Mouse (Mus musculus) forebrain, embryonic 12.5 days (tissue): ENCODE data around the gene Olfr194. TPM values are rescaled to one million over a fixed set of nuclear protein-coding genes. Genes with fewer than 3 reads are reported as not detected.
"Not testable (repeated sequence)": the region's sequence is repeated elsewhere in the genome, so short reads cannot be mapped to it uniquely, and the experiment has no call there.

Experiments used
- ATAC-seq: fragments of 200-750 bp; cut with Nextera tagmentation; 2 replicates; pipeline ENCODE4 v1.8.0; 2017; ENCODE audit warnings: moderate TSS enrichment; ENCODE audit not compliant: low FRiP score
- H3K27ac ChIP-seq: fragments of 300-500 bp; sonication (generic); 2 replicates; pipeline ENCODE4 v1.5.1; 2016; ENCODE audit warnings: mild to moderate bottlenecking
- H3K27me3 ChIP-seq: fragments of 300-500 bp; sonication (generic); 2 replicates; pipeline ENCODE4 v1.6.1; 2016; ENCODE audit warnings: mild to moderate bottlenecking
- H3K36me3 ChIP-seq: fragments of 300-500 bp; sonication (generic); replicated peaks from 2 replicates; pipeline ENCODE4 v1.6.1; 2016; ENCODE audit warnings: mild to moderate bottlenecking
- H3K4me1 ChIP-seq: fragments of 300-500 bp; sonication (generic); 2 replicates; pipeline ENCODE4 v1.6.1; 2016
- H3K4me2 ChIP-seq: fragments of 300-500 bp; sonication (generic); 2 replicates; pipeline ENCODE4 v1.6.1; 2016; ENCODE audit warnings: mild to moderate bottlenecking, moderate library complexity
- H3K4me3 ChIP-seq: fragments of 300-500 bp; sonication (generic); replicated peaks from 2 replicates; pipeline ENCODE4 v1.5.1; 2016; ENCODE audit warnings: mild to moderate bottlenecking
- H3K9ac ChIP-seq: fragments of 300-500 bp; sonication (generic); 2 replicates; pipeline ENCODE4 v1.6.1; 2016; ENCODE audit warnings: mild to moderate bottlenecking
- H3K9me3 ChIP-seq: fragments of 300-500 bp; sonication (generic); 2 replicates; pipeline ENCODE4 v1.6.1; 2016
- WGBS: fragments of 180-500 bp; shearing (Covaris S2); methylation state at CpG from one replicate; pipeline ENCODE4 v1.1.7; 2016; 5-methylcytosine and 5-hydroxymethylcytosine counted together
- polyA plus RNA-seq: library from polyadenylated mRNA; unstranded; fragments of >200 nt; fragmentation: Nextera tagmentation; extraction: Ambion mirVana; gene quantifications from 2 replicates; pipeline ENCODE4 v1.2.1, GENCODE M21; 2016

Gene Olfr194
- polyA plus RNA-seq: not detected in 2 replicates

GRCm38 (mm10) chr16:59120969-59121368 is at the start of gene Olfr194:
Gene Olfr194, minus strand, starts transcription at chr16:59121069.
- no peaks in the 10 kb centered on the region for H3K4me1 ChIP-seq
- H3K9me3 ChIP-seq: no peaks in the 10 kb centered on the region
- ATAC-seq: no peak
- no peaks in the 10 kb centered on the region for H3K27me3 ChIP-seq
- no peak within 1 kb of the TSS for H3K27ac ChIP-seq
- no peak within 1 kb of the TSS for H3K4me3 ChIP-seq
- H3K9ac ChIP-seq: no peak within 1 kb of the TSS
- no peak within 1 kb of the TSS for H3K4me2 ChIP-seq
- H3K36me3 ChIP-seq: no peaks in the 10 kb centered on the region

GRCm38 (mm10) chr16:59170354-59170753 is 49.5 kb upstream of the Olfr194 start, which contains the start of gene Olfr196:
Gene Olfr196, minus strand, starts transcription at chr16:59170454.
- 74% methylated on average over 3 of the region's 3 CpGs for WGBS
- H3K4me1 ChIP-seq: no peaks in the 10 kb centered on the region
- ATAC-seq: no peak
- 0 out of 2 replicates have a peak, but pooled peaks cover 3% of the 10 kb centered on the region for H3K9me3 ChIP-seq
- H3K36me3 ChIP-seq: no peaks in the 10 kb centered on the region
- H3K9ac ChIP-seq: no peak within 1 kb of the TSS
- no peaks in the 10 kb centered on the region for H3K27me3 ChIP-seq
- H3K4me2 ChIP-seq: no peak within 1 kb of the TSS
- H3K4me3 ChIP-seq: no peak within 1 kb of the TSS
- no peak within 1 kb of the TSS for H3K27ac ChIP-seq

DNA sequence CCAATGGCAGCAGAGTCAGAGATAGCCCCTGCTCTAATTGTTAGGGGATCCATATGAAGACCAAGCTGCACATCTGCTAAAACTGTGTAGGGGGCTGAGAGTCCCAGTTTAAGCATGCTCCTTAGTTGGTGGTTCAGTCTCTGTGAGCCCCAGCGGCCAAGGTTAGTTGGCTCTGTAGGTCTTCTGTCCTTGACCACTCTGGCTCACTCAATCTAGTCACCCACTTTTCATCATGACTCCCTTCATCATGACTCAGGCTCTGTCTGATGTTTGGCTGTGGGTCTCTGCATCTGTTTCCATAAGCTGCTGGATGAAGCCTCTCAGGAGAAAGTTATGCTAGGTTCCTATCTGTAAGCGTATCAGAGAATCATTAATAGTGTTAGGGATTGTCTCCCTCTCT is 31.1 kb upstream of the Olfr194 start:
- H3K4me1 ChIP-seq: no peaks in the 10 kb centered on the region
- no peaks in the 10 kb centered on the region for H3K27me3 ChIP-seq
- no peak overlapping the region for H3K9ac ChIP-seq
- H3K27ac ChIP-seq: no peak overlapping the region
- ATAC-seq: no peak
- no peaks in the 10 kb centered on the region for H3K36me3 ChIP-seq
- H3K4me3 ChIP-seq: no peak overlapping the region
- no peaks in the 10 kb centered on the region for H3K9me3 ChIP-seq
- H3K4me2 ChIP-seq: no peak overlapping the region
- 95% methylated on average over 2 of the region's 2 CpGs for WGBS

DNA sequence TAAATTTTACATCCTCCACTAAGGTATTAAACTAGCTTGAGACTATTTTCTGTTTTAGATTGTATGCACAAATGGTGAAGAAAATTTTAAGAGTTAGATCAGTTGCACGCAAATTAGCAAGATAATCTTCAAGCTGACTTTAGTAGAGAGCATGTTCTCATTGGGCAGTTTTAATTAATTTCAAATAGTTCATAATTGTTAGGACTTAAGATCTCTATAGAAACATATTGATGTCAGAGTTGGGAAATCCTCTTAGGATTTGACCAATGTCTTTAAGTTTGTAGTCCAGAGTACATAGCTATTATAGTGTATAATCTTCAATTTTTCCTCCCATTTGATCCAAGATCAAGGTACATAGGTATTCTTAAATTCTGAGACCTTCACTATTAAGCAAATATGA is 25.9 kb upstream of the Olfr194 start, which contains the start of gene Olfr195:
Gene Olfr195 (plus strand): TSS at position 301 of the 400 bp plus-strand sequence.
- Histone ChIP-seq H3K27me3 (no peaks in the 10 kb centered on the region), H3K4me3 (no peak within 1 kb of the TSS), H3K36me3 (no peaks in the 10 kb centered on the region), H3K9me3 (no peaks in the 10 kb centered on the region), H3K27ac (no peak within 1 kb of the TSS), H3K9ac (no peak within 1 kb of the TSS), H3K4me1 (no peaks in the 10 kb centered on the region), H3K4me2 (no peak within 1 kb of the TSS)
- 92% methylated on average over 1 of the region's 1 CpGs for WGBS
- ATAC-seq: no peak

- Histone ChIP-seq H3K27ac (no peak overlapping the region), H3K36me3 (no peaks in the 10 kb centered on the region), H3K9ac (no peak overlapping the region), H3K4me3 (no peak overlapping the region), H3K27me3 (no peaks in the 10 kb centered on the region), H3K4me1 (no peaks in the 10 kb centered on the region), H3K9me3 (no peaks in the 10 kb centered on the region), H3K4me2 (no peak overlapping the region)
- ATAC-seq: no peak
Observed at GRCm38 (mm10) chr16:59141105-59141504, 20.2 kb upstream of the Olfr194 start.

- WGBS: 85% methylated on average over 1 of the region's 1 CpGs
- Histone ChIP-seq H3K27ac (no peak overlapping the region), H3K4me3 (no peak overlapping the region), H3K4me2 (no peak overlapping the region), H3K9me3 (no peaks in the 10 kb centered on the region), H3K4me1 (no peaks in the 10 kb centered on the region), H3K9ac (no peak overlapping the region), H3K27me3 (no peaks in the 10 kb centered on the region), H3K36me3 (no peaks in the 10 kb centered on the region)
- ATAC-seq: no peak
Observed at GRCm38 (mm10) chr16:59130740-59131139, 9.9 kb upstream of the Olfr194 start.

DNA sequence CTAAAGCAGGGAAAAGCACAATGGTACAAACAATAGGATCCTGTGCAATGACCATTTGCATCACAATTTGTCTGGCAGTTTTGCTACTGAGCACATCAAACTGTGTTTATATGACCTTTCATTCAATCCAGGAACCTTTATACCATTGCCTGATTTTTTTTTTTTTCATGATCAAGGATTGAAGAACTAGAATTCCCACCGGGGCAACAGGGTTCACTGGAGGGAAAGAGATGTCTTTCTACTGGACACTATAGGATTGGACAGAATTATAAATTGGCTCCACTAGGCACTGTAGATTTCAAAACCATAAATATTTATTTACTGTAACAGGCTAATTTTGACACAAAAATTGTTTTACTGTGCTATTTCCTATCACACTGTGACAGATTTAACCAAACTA is 9.1 kb downstream of the Olfr194 start, which contains the start of gene Olfr193:
Gene Olfr193 (minus strand): TSS at position 101 of the 400 bp plus-strand sequence.
- Histone ChIP-seq H3K9ac (no peak within 1 kb of the TSS), H3K36me3 (no peaks in the 10 kb centered on the region), H3K4me3 (no peak within 1 kb of the TSS), H3K27ac (no peak within 1 kb of the TSS), H3K4me1 (no peaks in the 10 kb centered on the region), H3K27me3 (no peaks in the 10 kb centered on the region), H3K9me3 (no peaks in the 10 kb centered on the region), H3K4me2 (no peak within 1 kb of the TSS)
- WGBS: 89% methylated on average over 1 of the region's 1 CpGs
- ATAC-seq: no peak

DNA sequence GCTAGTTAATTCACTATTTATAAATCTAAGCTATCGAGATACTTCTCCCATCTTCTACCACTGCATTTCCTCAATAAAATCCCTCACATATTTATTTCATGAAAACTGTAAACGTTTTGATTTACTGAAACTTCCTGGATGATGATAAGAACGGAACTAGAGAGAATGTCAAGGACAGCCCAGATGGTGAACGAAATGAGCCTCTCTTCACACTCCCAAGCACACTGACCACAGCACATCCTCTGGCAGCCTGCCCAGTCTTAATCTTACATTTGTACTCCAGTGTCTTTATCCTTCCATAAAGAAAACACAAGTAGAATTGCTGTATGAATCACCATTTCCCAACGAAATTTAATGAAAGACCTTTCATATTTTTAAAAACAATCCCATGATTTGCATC is 12.3 kb downstream of the Olfr194 start:
- not testable (repeated sequence) for ATAC-seq

DNA sequence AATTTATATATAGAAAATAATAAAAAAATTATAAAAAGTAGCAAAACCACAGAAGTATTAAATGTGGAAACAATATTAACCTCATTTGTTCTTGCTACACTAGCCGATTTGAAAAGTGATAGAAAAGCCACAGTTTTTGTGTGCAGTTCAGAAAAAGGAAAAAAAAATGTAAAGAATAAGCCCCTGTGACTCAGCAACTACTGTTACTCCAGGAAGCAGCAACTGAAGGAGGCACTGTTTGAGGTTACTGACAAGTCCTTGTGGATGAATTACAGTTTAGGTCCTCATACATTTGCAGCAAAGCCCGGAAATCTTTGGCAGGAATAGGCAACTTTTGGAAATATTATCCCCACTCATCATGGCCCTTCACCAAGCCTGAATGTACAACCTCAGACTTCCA is 15.6 kb downstream of the Olfr194 start:
- Histone ChIP-seq H3K27ac (no peak overlapping the region), H3K4me2 (no peak overlapping the region), H3K36me3 (no peaks in the 10 kb centered on the region), H3K27me3 (no peaks in the 10 kb centered on the region), H3K9me3 (no peaks in the 10 kb centered on the region), H3K9ac (no peak overlapping the region), H3K4me3 (no peak overlapping the region), H3K4me1 (no peaks in the 10 kb centered on the region)
- no peak for ATAC-seq
- WGBS: 79% methylated on average over 2 of the region's 2 CpGs

More for the DNA sequence above, 12.3 kb downstream of the Olfr194 start:
- H3K4me3 ChIP-seq, H3K9me3 ChIP-seq, H3K4me1 ChIP-seq, H3K27me3 ChIP-seq, H3K36me3 ChIP-seq, H3K9ac ChIP-seq, H3K4me2 ChIP-seq, H3K27ac ChIP-seq: not testable (repeated sequence)
- WGBS: 75% methylated on average over 5 of the region's 5 CpGs

GRCm38 (mm10) chr16:59089722-59090121 is 31.1 kb downstream of the Olfr194 start, which contains the start of gene Olfr191:
Gene Olfr191, minus strand, starts transcription at chr16:59089822.
- not testable (repeated sequence) for H3K9ac ChIP-seq, H3K4me1 ChIP-seq, H3K4me3 ChIP-seq, H3K36me3 ChIP-seq, ATAC-seq, H3K4me2 ChIP-seq, H3K27me3 ChIP-seq, H3K9me3 ChIP-seq, H3K27ac ChIP-seq
- 55% methylated on average over 1 of the region's 1 CpGs for WGBS

GRCm38 (mm10) chr16:59081113-59081512 is 39.8 kb downstream of the Olfr194 start:
- WGBS: 86% methylated on average over 2 of the region's 2 CpGs
- not testable (repeated sequence) for H3K4me2 ChIP-seq, H3K4me1 ChIP-seq

DNA sequence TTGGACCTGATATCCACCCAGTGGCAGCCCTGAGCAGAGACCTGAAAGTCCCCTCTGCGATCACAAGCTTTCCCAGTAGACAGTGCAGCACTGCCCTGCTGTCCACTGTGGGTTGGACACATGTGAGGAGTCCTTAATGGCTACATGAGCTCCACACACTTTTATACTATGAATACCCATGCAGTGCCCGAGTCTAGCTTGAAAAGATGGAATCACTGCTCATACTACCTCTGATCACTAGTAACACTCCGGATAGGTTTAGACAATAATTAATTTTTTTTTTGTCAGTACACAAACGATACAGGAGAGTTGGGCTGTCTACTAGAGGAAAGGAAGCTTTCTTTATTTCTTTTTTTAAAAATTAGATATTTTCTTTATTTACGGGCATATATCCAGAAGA is 43.0 kb downstream of the Olfr194 start, which contains the start of gene Olfr190:
Gene Olfr190 (minus strand): TSS at position 101 of the 400 bp plus-strand sequence.
- WGBS: 92% methylated on average over 5 of the region's 5 CpGs
- H3K4me3 ChIP-seq: no peak within 1 kb of the TSS
- no peaks in the 10 kb centered on the region for H3K4me1 ChIP-seq
- no peak for ATAC-seq
- no peaks in the 10 kb centered on the region for H3K36me3 ChIP-seq
- H3K9me3 ChIP-seq: no peaks in the 10 kb centered on the region
- no peak within 1 kb of the TSS for H3K27ac ChIP-seq
- H3K9ac ChIP-seq: no peak within 1 kb of the TSS
- no peak within 1 kb of the TSS for H3K4me2 ChIP-seq
- H3K27me3 ChIP-seq: no peaks in the 10 kb centered on the region

More at GRCm38 (mm10) chr16:59081113-59081512, 39.8 kb downstream of the Olfr194 start:
- H3K4me3 ChIP-seq, H3K9me3 ChIP-seq, H3K36me3 ChIP-seq, H3K27ac ChIP-seq, H3K9ac ChIP-seq, H3K27me3 ChIP-seq, ATAC-seq: not testable (repeated sequence)

DNA sequence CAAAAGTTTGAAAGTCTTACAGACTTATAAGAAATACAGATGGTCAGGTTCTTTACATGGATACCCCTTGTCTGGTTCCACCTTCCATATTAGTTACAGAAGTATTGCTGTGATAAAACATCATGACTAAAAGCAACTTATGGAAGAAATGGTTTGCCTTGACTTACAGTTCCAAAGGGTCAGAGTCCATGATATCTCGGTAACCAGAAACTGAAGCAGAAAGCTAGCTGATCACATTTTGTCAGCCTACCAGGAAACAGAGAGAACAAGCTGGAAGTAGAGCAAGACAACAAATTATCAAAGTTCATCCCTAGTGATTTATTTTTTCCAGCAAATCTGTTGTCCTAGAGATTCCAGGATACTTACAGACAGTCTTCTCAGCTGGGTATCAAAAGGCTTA is 47.3 kb downstream of the Olfr194 start:
- WGBS: 97% methylated on average over 1 of the region's 1 CpGs
- no peak overlapping the region for H3K27ac ChIP-seq
- H3K4me1 ChIP-seq: no peaks in the 10 kb centered on the region
- H3K9ac ChIP-seq: no peak overlapping the region
- no peak overlapping the region for H3K4me3 ChIP-seq
- H3K4me2 ChIP-seq: no peak overlapping the region
- no peaks in the 10 kb centered on the region for H3K36me3 ChIP-seq
- no peaks in the 10 kb centered on the region for H3K27me3 ChIP-seq
- H3K9me3 ChIP-seq: no peaks in the 10 kb centered on the region
- no peak for ATAC-seq
